Mouse (Mus musculus): Measurements from ENCODE around the gene Aldh4a1.

Aldh4a1 gene

GRCm38 (mm10) chr4:139624116-139624489 is 1.4 kb downstream of the Aldh4a1 start:
- no peak for DNase-seq

GRCm38 (mm10) chr4:139624706-139625105 is 2.0 kb downstream of the Aldh4a1 start:
- DNase-seq: no peak

- DNase-seq: no peak
Observed at GRCm38 (mm10) chr4:139627361-139627760, 4.7 kb downstream of the Aldh4a1 start.

GRCm38 (mm10) chr4:139630171-139630570 is 7.5 kb downstream of the Aldh4a1 start:
- no peak for DNase-seq

- DNase-seq: no peak
Observed at GRCm38 (mm10) chr4:139631141-139631540, 8.5 kb downstream of the Aldh4a1 start.

- no peak for DNase-seq
Observed at GRCm38 (mm10) chr4:139631569-139632253, 9.0 kb downstream of the Aldh4a1 start.

GRCm38 (mm10) chr4:139632254-139632580 is 9.6 kb downstream of the Aldh4a1 start:
- no peak for DNase-seq

GRCm38 (mm10) chr4:139636373-139636772 is 13.7 kb downstream of the Aldh4a1 start:
- DNase-seq: peak; percentile 23 to 73

- DNase-seq: no peak
Observed at GRCm38 (mm10) chr4:139637847-139638246, 15.2 kb downstream of the Aldh4a1 start.

- DNase-seq: no peak
Observed at GRCm38 (mm10) chr4:139638356-139638755, 15.7 kb downstream of the Aldh4a1 start.

GRCm38 (mm10) chr4:139639801-139640200 is 17.1 kb downstream of the Aldh4a1 start:
- DNase-seq: no peak

GRCm38 (mm10) chr4:139640333-139640732 is 17.7 kb downstream of the Aldh4a1 start:
- no peak for DNase-seq

GRCm38 (mm10) chr4:139640775-139641174 is 18.1 kb downstream of the Aldh4a1 start:
- no peak for DNase-seq

GRCm38 (mm10) chr4:139641829-139642425 is 19.3 kb downstream of the Aldh4a1 start:
- no peak for DNase-seq

GRCm38 (mm10) chr4:139643972-139644371 is 21.3 kb downstream of the Aldh4a1 start:
- DNase-seq: peak; percentile 41 to 66

GRCm38 (mm10) chr4:139646916-139647315 is 24.2 kb downstream of the Aldh4a1 start:
- no peak for DNase-seq

GRCm38 (mm10) chr4:139650086-139650743 is 27.5 kb downstream of the Aldh4a1 start:
- DNase-seq: no peak

GRCm38 (mm10) chr4:139650907-139651306 is 28.2 kb downstream of the Aldh4a1 start:
- DNase-seq: no peak

- DNase-seq: no peak
Observed at GRCm38 (mm10) chr4:139653238-139653637, 30.6 kb downstream of the Aldh4a1 start, which contains the start of gene Tas1r2. Tas1r2 (plus strand) TSS chr4:139653538.

GRCm38 (mm10) chr4:139661897-139662296 is 39.2 kb downstream of the Aldh4a1 start:
- no peak for DNase-seq

GRCm38 (mm10) chr4:139667632-139668031 is 45.0 kb downstream of the Aldh4a1 start:
- DNase-seq: no peak

- peak; percentile 16 to 62 for DNase-seq
Observed at GRCm38 (mm10) chr4:139669847-139670246, 47.2 kb downstream of the Aldh4a1 start.

GRCm38 (mm10) chr4:139675696-139676095 is 53.0 kb downstream of the Aldh4a1 start:
- DNase-seq: no peak

All from spleen, adult 18-20 months (tissue).